ENCODE assay signal across 18 mouse cellular contexts in the genomic region with DNA sequence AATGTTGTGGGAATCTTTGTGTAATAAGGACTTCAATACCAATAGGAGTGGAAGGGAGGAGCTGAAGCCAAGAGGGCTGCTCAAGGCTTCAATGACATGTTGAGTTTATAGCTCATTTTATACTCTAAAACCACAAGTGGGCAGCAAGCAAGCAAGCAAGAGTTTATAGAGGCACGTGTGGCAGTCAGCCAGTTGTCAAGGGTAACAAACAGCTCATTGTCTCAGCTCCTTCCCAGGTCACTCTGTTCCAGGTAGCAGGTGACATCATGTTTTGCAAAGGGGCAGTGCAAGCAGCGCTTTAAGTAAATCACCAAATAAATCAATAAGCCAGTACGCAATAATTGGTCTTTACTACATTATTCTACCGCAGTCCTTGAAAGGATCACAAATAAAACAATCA. TPM values are rescaled to one million over a fixed set of nuclear protein-coding genes. Genes with fewer than 3 reads are reported as not detected.
"Had no signal": no experiment of that assay in that cellular context is flagged by ENCODE, and none has a peak within 500 bp of the region (broad histone marks: within the 10 kb centered on the region; RNA-seq: fewer than 3 reads in every experiment).

No protein-coding gene starts in this region.

- H3K4me1 ChIP-seq: limb, embryonic 15.5 days; liver, embryonic 12.5 days; midbrain, embryonic 13.5 days; neural tube, embryonic 13.5 days had no signal

- H3K36me3 ChIP-seq: limb, embryonic 15.5 days; liver, embryonic 12.5 days; midbrain, embryonic 13.5 days; neural tube, embryonic 13.5 days had no signal

- H3K27ac ChIP-seq: kidney, postnatal 0 days; limb, embryonic 15.5 days; liver, embryonic 12.5 days; midbrain, embryonic 13.5 days; neural tube, embryonic 13.5 days had no signal

- ATAC-seq: liver, embryonic 12.5 days; midbrain, embryonic 13.5 days had no signal

- DNase-seq: kidney, adult 11 months; kidney, adult 9 months; kidney, postnatal 4 days; layer of hippocampus, postnatal 36 days; right cerebral cortex, postnatal 14 days; thymus, postnatal 36 days had no signal

- H3K4me2 ChIP-seq: limb, embryonic 15.5 days; liver, embryonic 12.5 days; midbrain, embryonic 13.5 days; neural tube, embryonic 13.5 days had no signal

- H3K27me3 ChIP-seq: limb, embryonic 15.5 days; liver, embryonic 12.5 days; midbrain, embryonic 13.5 days; neural tube, embryonic 13.5 days had no signal

- H3K9me3 ChIP-seq: limb, embryonic 15.5 days; liver, embryonic 12.5 days; midbrain, embryonic 13.5 days; neural tube, embryonic 13.5 days had no signal

- H3K9ac ChIP-seq: limb, embryonic 15.5 days; liver, embryonic 12.5 days; midbrain, embryonic 13.5 days; neural tube, embryonic 13.5 days had no signal

- H3K4me3 ChIP-seq: limb, embryonic 15.5 days; liver, embryonic 12.5 days; midbrain, embryonic 13.5 days; myocyte; neural tube, embryonic 13.5 days had no signal

RNA-seq across cellular contexts. Expression of a gene that starts 29.7 kb away (rescaled TPM):
- polyA plus RNA-seq: liver, embryonic 12.5 days; liver, embryonic 16.5 days had no signal

RNA-seq across cellular contexts. Expression of a gene that starts 41.5 kb away (rescaled TPM):
- polyA plus RNA-seq: kidney, postnatal 0 days; limb, embryonic 11.5 days; limb, embryonic 15.5 days; liver, embryonic 12.5 days; liver, embryonic 16.5 days; lung, embryonic 16.5 days; midbrain, embryonic 13.5 days; myocyte; neural tube, embryonic 13.5 days; spleen, adult 2 months; stomach, embryonic 16.5 days; thymus, postnatal 0 days had no signal
